Mouse (Mus musculus) ES-CJ7 (cell line): ENCODE measurements around the gene Thap3.

Experiments used
- DNase-seq: peaks from one replicate; pipeline ENCODE4 v3.0.0; 2011; ENCODE audit warnings: low read depth, low spot score

The Thap3 gene

GRCm38 (mm10) chr4:152009076-152010051, 20.6 kb upstream of the Thap3 start:
- no peak for DNase-seq

- DNase-seq = peak; percentile 91
Measured at GRCm38 (mm10) chr4:152008622-152009075, 19.9 kb upstream of the Thap3 start, which contains the start of gene Klhl21. Klhl21 (plus strand) TSS chr4:152008803.

GRCm38 (mm10) chr4:152008148-152008500, 19.3 kb upstream of the Thap3 start:
- no peak for DNase-seq

- no peak for DNase-seq
Measured at GRCm38 (mm10) chr4:152007481-152008147, 18.8 kb upstream of the Thap3 start.

- DNase-seq = no peak
Measured at GRCm38 (mm10) chr4:152006812-152007211, 18.0 kb upstream of the Thap3 start.

- no peak for DNase-seq
Measured at GRCm38 (mm10) chr4:152006137-152006536, 17.3 kb upstream of the Thap3 start.

GRCm38 (mm10) chr4:152002063-152002462, 13.3 kb upstream of the Thap3 start:
- DNase-seq = no peak

- no peak for DNase-seq
Measured at GRCm38 (mm10) chr4:152001335-152001734, 12.5 kb upstream of the Thap3 start.

GRCm38 (mm10) chr4:152000906-152001305, 12.1 kb upstream of the Thap3 start:
- DNase-seq = no peak

GRCm38 (mm10) chr4:151999481-151999880, 10.7 kb upstream of the Thap3 start:
- peak; percentile 78 for DNase-seq

GRCm38 (mm10) chr4:151997701-151998100, 8.9 kb upstream of the Thap3 start:
- DNase-seq = no peak

GRCm38 (mm10) chr4:151996951-151997222, 8.1 kb upstream of the Thap3 start:
- DNase-seq = no peak

- DNase-seq = peak; percentile 100
Measured at GRCm38 (mm10) chr4:151996173-151996950, 7.6 kb upstream of the Thap3 start, which contains the start of gene Phf13. Phf13 (minus strand) TSS chr4:151996258.

GRCm38 (mm10) chr4:151995371-151996172, 6.8 kb upstream of the Thap3 start:
- DNase-seq = no peak

GRCm38 (mm10) chr4:151994228-151995171, 5.7 kb upstream of the Thap3 start:
- no peak for DNase-seq

GRCm38 (mm10) chr4:151993035-151993434, 4.2 kb upstream of the Thap3 start:
- DNase-seq = no peak

GRCm38 (mm10) chr4:151992091-151992490, 3.3 kb upstream of the Thap3 start:
- no peak for DNase-seq

- no peak for DNase-seq
Measured at GRCm38 (mm10) chr4:151989110-151989488, 302 bp upstream of the Thap3 start.

GRCm38 (mm10) chr4:151988014-151988341, 819 bp downstream of the Thap3 start:
- DNase-seq = no peak

GRCm38 (mm10) chr4:151986650-151987049, 2.1 kb downstream of the Thap3 start:
- DNase-seq = no peak
